Comparison of ENCODE assay signal across 18 mouse cellular contexts in the genomic region with DNA sequence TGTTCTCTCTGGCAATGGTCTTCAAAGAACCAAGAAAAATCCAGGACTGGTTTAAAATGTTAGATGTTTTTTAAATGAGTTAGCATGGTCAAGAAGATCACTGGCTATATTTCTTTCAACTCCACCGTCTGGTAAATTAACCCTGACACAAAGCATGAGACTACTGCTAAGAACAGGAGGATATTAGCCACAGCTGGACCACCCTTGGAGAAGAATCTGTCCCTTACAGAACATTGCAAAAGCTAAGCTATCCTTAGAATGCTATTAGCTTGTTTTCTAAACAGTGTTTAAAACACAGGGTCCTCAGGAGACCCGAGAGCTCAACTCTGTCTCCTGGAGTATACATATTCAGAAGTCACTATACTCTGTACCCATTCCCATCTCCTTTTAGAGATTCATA.
"Had no signal": no experiment of that assay in that cellular context is flagged by ENCODE, and none has a peak within 500 bp of the region (broad histone marks: within the 10 kb centered on the region; RNA-seq: fewer than 3 reads in every experiment).

No protein-coding gene starts in this region.

- H3K9ac ChIP-seq: limb, embryonic 12.5 days; limb, embryonic 15.5 days; liver, embryonic 14.5 days; liver, postnatal 0 days; lung, embryonic 14.5 days; midbrain, embryonic 12.5 days; midbrain, embryonic 15.5 days; neural tube, embryonic 12.5 days; neural tube, embryonic 15.5 days had no signal

- H3K4me2 ChIP-seq: limb, embryonic 12.5 days; limb, embryonic 15.5 days; liver, embryonic 11.5 days; lung, embryonic 14.5 days; midbrain, embryonic 12.5 days; midbrain, embryonic 15.5 days; neural tube, embryonic 12.5 days; neural tube, embryonic 15.5 days had no signal

- H3K4me3 ChIP-seq: limb, embryonic 12.5 days; limb, embryonic 15.5 days; midbrain, embryonic 12.5 days; midbrain, embryonic 15.5 days; neural tube, embryonic 12.5 days; neural tube, embryonic 15.5 days had no signal

- H3K4me1 ChIP-seq: limb, embryonic 12.5 days; limb, embryonic 15.5 days; midbrain, embryonic 12.5 days; midbrain, embryonic 15.5 days; neural tube, embryonic 12.5 days; neural tube, embryonic 15.5 days had no signal

- H3K27ac ChIP-seq: limb, embryonic 12.5 days; limb, embryonic 15.5 days; liver, embryonic 14.5 days; macrophage; midbrain, embryonic 12.5 days; midbrain, embryonic 15.5 days; neural tube, embryonic 12.5 days; neural tube, embryonic 15.5 days had no signal

- DNase-seq: kidney, adult 18-20 months; layer of hippocampus, postnatal 36 days; liver, postnatal 0 days; lung, embryonic 14.5 days; thymus, adult 18-20 months; thymus, postnatal 36 days had no signal

- H3K9me3 ChIP-seq: limb, embryonic 12.5 days; limb, embryonic 15.5 days; midbrain, embryonic 12.5 days; midbrain, embryonic 15.5 days; neural tube, embryonic 12.5 days; neural tube, embryonic 15.5 days had no signal

- ATAC-seq: inflammation-experienced regulatory T-cells, adult 6 months; intestine, embryonic 16.5 days; liver, postnatal 0 days; lung, postnatal 0 days; midbrain, embryonic 15.5 days had no signal

- H3K36me3 ChIP-seq: limb, embryonic 12.5 days; limb, embryonic 15.5 days; midbrain, embryonic 12.5 days; midbrain, embryonic 15.5 days; neural tube, embryonic 12.5 days; neural tube, embryonic 15.5 days had no signal

- H3K27me3 ChIP-seq: limb, embryonic 12.5 days; limb, embryonic 15.5 days; midbrain, embryonic 12.5 days; midbrain, embryonic 15.5 days; neural tube, embryonic 12.5 days; neural tube, embryonic 15.5 days had no signal
